Mouse (Mus musculus): ENCODE results near the gene Bbs9. TPM values are rescaled to one million over a fixed set of nuclear protein-coding genes. Genes with fewer than 3 reads are reported as not detected.

Bbs9 gene
- polyA plus RNA-seq, 1 experiment: 17.9 TPM

- Histone ChIP-seq H3K4me3 (ENCODE audit: low read depth, low read length) (no peak overlapping the region), H3K27me3 (ENCODE audit: control insufficient read depth, insufficient read depth, low read length, poor library complexity, severe bottlenecking) (no peaks in the 10 kb centered on the region), H3K4me1 (ENCODE audit: control insufficient read depth, insufficient read depth, low read length) (peaks cover 5% of the 10 kb centered on the region), H3K36me3 (ENCODE audit: control insufficient read depth, insufficient read depth, low read length, poor library complexity, severe bottlenecking) (no peaks in the 10 kb centered on the region), H3K27ac (ENCODE audit: insufficient read depth, low read length) (no peak overlapping the region), H3K9me3 (replicated peaks; ENCODE audit: control insufficient read depth, insufficient read depth, low read length, poor library complexity, severe bottlenecking) (no peaks in the 10 kb centered on the region), H3K9ac (ENCODE audit: low read depth, poor library complexity, severe bottlenecking) (no peak overlapping the region)
- TF ChIP-seq POLR2A (IDR thresholded peaks at IDR 0.05; ENCODE audit: insufficient read depth, low read length) (no peak), CTCF (IDR thresholded peaks at IDR 0.05; ENCODE audit: low read depth, low read length) (no peak), EP300 (IDR thresholded peaks at IDR 0.05; ENCODE audit: insufficient read depth, low read depth, low read length) (no peak)
Measured at GRCm38 (mm10) chr9:22732646-22733045, 257.1 kb downstream of the Bbs9 start.

GRCm38 (mm10) chr9:22734954-22735353 lies 259.4 kb downstream of the Bbs9 start:
- Histone ChIP-seq H3K4me1 (ENCODE audit: control insufficient read depth, insufficient read depth, low read length) (peaks cover 5% of the 10 kb centered on the region), H3K9ac (ENCODE audit: low read depth, poor library complexity, severe bottlenecking) (no peak overlapping the region), H3K27me3 (ENCODE audit: control insufficient read depth, insufficient read depth, low read length, poor library complexity, severe bottlenecking) (no peaks in the 10 kb centered on the region), H3K9me3 (replicated peaks; ENCODE audit: control insufficient read depth, insufficient read depth, low read length, poor library complexity, severe bottlenecking) (no peaks in the 10 kb centered on the region), H3K27ac (ENCODE audit: insufficient read depth, low read length) (no peak overlapping the region), H3K36me3 (ENCODE audit: control insufficient read depth, insufficient read depth, low read length, poor library complexity, severe bottlenecking) (no peaks in the 10 kb centered on the region), H3K4me3 (ENCODE audit: low read depth, low read length) (no peak overlapping the region)
- TF ChIP-seq POLR2A (IDR thresholded peaks at IDR 0.05; ENCODE audit: insufficient read depth, low read length): no peak
- TF ChIP-seq EP300 (IDR thresholded peaks at IDR 0.05; ENCODE audit: insufficient read depth, low read depth, low read length): no peak

- TF ChIP-seq POLR2A (IDR thresholded peaks at IDR 0.05; ENCODE audit: insufficient read depth, low read length) (no peak), EP300 (IDR thresholded peaks at IDR 0.05; ENCODE audit: insufficient read depth, low read depth, low read length) (no peak), CTCF (IDR thresholded peaks at IDR 0.05; ENCODE audit: low read depth, low read length) (no peak)
- Histone ChIP-seq H3K27me3 (ENCODE audit: control insufficient read depth, insufficient read depth, low read length, poor library complexity, severe bottlenecking) (no peaks in the 10 kb centered on the region), H3K27ac (ENCODE audit: insufficient read depth, low read length) (no peak overlapping the region), H3K9me3 (replicated peaks; ENCODE audit: control insufficient read depth, insufficient read depth, low read length, poor library complexity, severe bottlenecking) (no peaks in the 10 kb centered on the region), H3K4me3 (ENCODE audit: low read depth, low read length) (no peak overlapping the region), H3K4me1 (ENCODE audit: control insufficient read depth, insufficient read depth, low read length) (peaks cover 5% of the 10 kb centered on the region), H3K36me3 (ENCODE audit: control insufficient read depth, insufficient read depth, low read length, poor library complexity, severe bottlenecking) (no peaks in the 10 kb centered on the region), H3K9ac (ENCODE audit: low read depth, poor library complexity, severe bottlenecking) (no peak overlapping the region)
Measured at GRCm38 (mm10) chr9:22735385-22735784, 259.9 kb downstream of the Bbs9 start.

GRCm38 (mm10) chr9:22737893-22738292 lies 262.4 kb downstream of the Bbs9 start:
- Histone ChIP-seq H3K27me3 (ENCODE audit: control insufficient read depth, insufficient read depth, low read length, poor library complexity, severe bottlenecking) (no peaks in the 10 kb centered on the region), H3K4me1 (ENCODE audit: control insufficient read depth, insufficient read depth, low read length) (peaks cover 3% of the 10 kb centered on the region), H3K36me3 (ENCODE audit: control insufficient read depth, insufficient read depth, low read length, poor library complexity, severe bottlenecking) (no peaks in the 10 kb centered on the region), H3K4me3 (ENCODE audit: low read depth, low read length) (no peak overlapping the region), H3K27ac (ENCODE audit: insufficient read depth, low read length) (no peak overlapping the region), H3K9me3 (replicated peaks; ENCODE audit: control insufficient read depth, insufficient read depth, low read length, poor library complexity, severe bottlenecking) (no peaks in the 10 kb centered on the region), H3K9ac (ENCODE audit: low read depth, poor library complexity, severe bottlenecking) (no peak overlapping the region)
- TF ChIP-seq EP300 (IDR thresholded peaks at IDR 0.05; ENCODE audit: insufficient read depth, low read depth, low read length): no peak
- TF ChIP-seq POLR2A (IDR thresholded peaks at IDR 0.05; ENCODE audit: insufficient read depth, low read length): no peak
- no peak for TF ChIP-seq CTCF (IDR thresholded peaks at IDR 0.05; ENCODE audit: low read depth, low read length)

- Histone ChIP-seq H3K9ac (ENCODE audit: low read depth, poor library complexity, severe bottlenecking) (no peak overlapping the region), H3K36me3 (ENCODE audit: control insufficient read depth, insufficient read depth, low read length, poor library complexity, severe bottlenecking) (no peaks in the 10 kb centered on the region), H3K4me3 (ENCODE audit: low read depth, low read length) (no peak overlapping the region), H3K27me3 (ENCODE audit: control insufficient read depth, insufficient read depth, low read length, poor library complexity, severe bottlenecking) (no peaks in the 10 kb centered on the region), H3K27ac (ENCODE audit: insufficient read depth, low read length) (no peak overlapping the region), H3K4me1 (ENCODE audit: control insufficient read depth, insufficient read depth, low read length) (no peaks in the 10 kb centered on the region), H3K9me3 (replicated peaks; ENCODE audit: control insufficient read depth, insufficient read depth, low read length, poor library complexity, severe bottlenecking) (no peaks in the 10 kb centered on the region)
- TF ChIP-seq CTCF (IDR thresholded peaks at IDR 0.05; ENCODE audit: low read depth, low read length): no peak
- TF ChIP-seq EP300 (IDR thresholded peaks at IDR 0.05; ENCODE audit: insufficient read depth, low read depth, low read length): no peak
- no peak for TF ChIP-seq POLR2A (IDR thresholded peaks at IDR 0.05; ENCODE audit: insufficient read depth, low read length)
Measured at GRCm38 (mm10) chr9:22738861-22739260, 263.3 kb downstream of the Bbs9 start.

- Histone ChIP-seq H3K9me3 (replicated peaks; ENCODE audit: control insufficient read depth, insufficient read depth, low read length, poor library complexity, severe bottlenecking) (no peaks in the 10 kb centered on the region), H3K27ac (ENCODE audit: insufficient read depth, low read length) (no peak overlapping the region), H3K9ac (ENCODE audit: low read depth, poor library complexity, severe bottlenecking) (no peak overlapping the region), H3K4me3 (ENCODE audit: low read depth, low read length) (no peak overlapping the region), H3K36me3 (ENCODE audit: control insufficient read depth, insufficient read depth, low read length, poor library complexity, severe bottlenecking) (no peaks in the 10 kb centered on the region), H3K27me3 (ENCODE audit: control insufficient read depth, insufficient read depth, low read length, poor library complexity, severe bottlenecking) (no peaks in the 10 kb centered on the region), H3K4me1 (ENCODE audit: control insufficient read depth, insufficient read depth, low read length) (no peaks in the 10 kb centered on the region)
- no peak for TF ChIP-seq EP300 (IDR thresholded peaks at IDR 0.05; ENCODE audit: insufficient read depth, low read depth, low read length)
- no peak for TF ChIP-seq POLR2A (IDR thresholded peaks at IDR 0.05; ENCODE audit: insufficient read depth, low read length)
- no peak for TF ChIP-seq CTCF (IDR thresholded peaks at IDR 0.05; ENCODE audit: low read depth, low read length)
Measured at GRCm38 (mm10) chr9:22741967-22742366, 266.5 kb downstream of the Bbs9 start.

All from ES-Bruce4 (cell line).